Mouse (Mus musculus) ES-E14 (cell line): ENCODE results near the gene Myo1g.

ENCODE experiments used
- CHD2 ChIP-seq: IDR thresholded peaks from 2 replicates; pipeline ENCODE4 v1.6.1; 2014; ENCODE audit warnings: mild to moderate bottlenecking, low read depth, low read length, inconsistent platforms
- HCFC1 ChIP-seq: IDR thresholded peaks from 2 replicates; pipeline ENCODE4 v1.6.1; 2012; ENCODE audit warnings: low read length, inconsistent platforms, borderline replicate concordance; ENCODE audit not compliant: insufficient read depth
- MAFK ChIP-seq: IDR thresholded peaks from 2 replicates; pipeline ENCODE4 v1.6.1; 2014; ENCODE audit warnings: mild to moderate bottlenecking, low read depth, low read length, inconsistent platforms; ENCODE audit not compliant: insufficient read depth
- ZNF384 ChIP-seq: IDR thresholded peaks from 2 replicates; pipeline ENCODE4 v1.6.1; 2012; ENCODE audit warnings: low read depth, low read length, inconsistent platforms

- TF ChIP-seq HCFC1 (no peak), MAFK (no peak), ZNF384 (no peak), CHD2 (no peak)
These were observed 23.3 kb downstream of the Myo1g start for GRCm38 (mm10) chr11:6497311-6497948.
